Mouse (Mus musculus) heart, postnatal 0 days (tissue): Measurements from ENCODE around the gene BC017158. TPM values are rescaled to one million over a fixed set of nuclear protein-coding genes. Genes with fewer than 3 reads are reported as not detected.
A peak's percentile ranks its signal among the peaks of the same experiment; 100 is the strongest.

Experiments used
- ATAC-seq: fragments of 200-750 bp; cut with Nextera tagmentation; 2 replicates; pipeline ENCODE4 v1.8.0; 2017; ENCODE audit warnings: low read depth, moderate number of reproducible peaks, moderate library complexity; ENCODE audit not compliant: insufficient read depth
- DNase-seq: peaks from one replicate; pipeline ENCODE4 v3.0.0-alpha.2; 2016; ENCODE audit warnings: low spot score
- H3K27ac ChIP-seq: fragments of 300-500 bp; sonication (generic); 2 replicates; pipeline ENCODE4 v1.5.1; 2014; ENCODE audit warnings: low read depth, mild to moderate bottlenecking
- H3K27me3 ChIP-seq: fragments of 300-500 bp; sonication (generic); 2 replicates; pipeline ENCODE4 v1.6.1; 2014; ENCODE audit warnings: low read length, mixed read lengths; ENCODE audit not compliant: control insufficient read depth, insufficient read depth
- H3K36me3 ChIP-seq: fragments of 300-500 bp; sonication (generic); replicated peaks from 2 replicates; pipeline ENCODE4 v1.6.1; 2014; ENCODE audit warnings: low read length, mixed read lengths; ENCODE audit not compliant: control insufficient read depth, insufficient read depth
- H3K4me1 ChIP-seq: fragments of 300-500 bp; sonication (generic); 2 replicates; pipeline ENCODE4 v1.6.1; 2014; ENCODE audit warnings: antibody characterized with exemption; ENCODE audit not compliant: control insufficient read depth, insufficient read depth
- H3K4me2 ChIP-seq: fragments of 300-500 bp; sonication (generic); 2 replicates; pipeline ENCODE4 v1.6.1; 2014; ENCODE audit warnings: low read depth, mild to moderate bottlenecking, low read length, moderate library complexity
- H3K4me3 ChIP-seq: fragments of 300-500 bp; sonication (generic); 2 replicates; pipeline ENCODE4 v1.5.1; 2014; ENCODE audit warnings: low read depth, low read length
- H3K9ac ChIP-seq: fragments of 300-500 bp; sonication (generic); replicated peaks from 2 replicates; pipeline ENCODE4 v1.6.1; 2014; ENCODE audit warnings: low read depth, low read length, mixed read lengths
- H3K9me3 ChIP-seq: fragments of 300-500 bp; sonication (generic); replicated peaks from 2 replicates; pipeline ENCODE4 v1.6.1; 2016; ENCODE audit warnings: low read length; ENCODE audit not compliant: control insufficient read depth
- CTCF ChIP-seq: IDR thresholded peaks from 2 replicates; pipeline ENCODE4 v1.5.1; 2016; ENCODE audit warnings: antibody characterized with exemption, control low read depth, low read depth
- EP300 ChIP-seq: IDR thresholded peaks from 2 replicates; pipeline ENCODE4 v1.6.1; 2016; ENCODE audit warnings: antibody characterized with exemption, low read depth
- WGBS: fragments of 180-500 bp; shearing (Covaris S2); extraction: QIAGEN DNeasy Blood & Tissue Kit; methylation state at CpG from one replicate; pipeline ENCODE4 v1.1.7; 2014; 5-methylcytosine and 5-hydroxymethylcytosine counted together
- polyA plus RNA-seq: library from polyadenylated mRNA; unstranded; fragments of >200 nt; fragmentation: Nextera tagmentation; extraction: Ambion mirVana; gene quantifications from 2 replicates; pipeline ENCODE4 v1.2.1, GENCODE M21; 2015
- total RNA-seq: library from RNA; depleted of rRNA; stranded (reverse); fragments of >200 nt; gene quantifications from 2 replicates; pipeline ENCODE4 v1.2.3, GENCODE M21; 2014; ENCODE audit warnings: low replicate concordance

Gene BC017158
- total and polyA plus RNA-seq, 2 experiments from 2014 or later, result 5.8 to 22.4 TPM

DNA sequence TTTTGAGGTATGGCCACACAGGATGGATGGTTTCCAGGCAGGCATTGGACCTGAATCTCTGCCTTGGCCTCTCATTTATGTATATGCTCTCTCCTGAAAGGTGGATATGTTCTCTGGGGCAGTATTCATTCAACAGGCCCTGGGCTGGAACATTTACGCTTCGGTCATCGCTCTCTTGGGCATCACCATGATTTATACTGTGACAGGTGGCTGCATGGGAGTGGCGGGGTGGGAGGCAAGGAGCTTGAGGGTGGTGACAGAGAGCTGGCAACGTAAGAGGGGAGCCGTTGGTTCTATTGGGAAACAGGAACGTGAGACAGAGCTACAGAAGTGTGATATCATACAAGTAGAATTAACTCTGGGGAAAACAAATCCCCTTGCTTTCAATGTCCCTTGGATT, 30.2 kb downstream of the BC017158 start:
- WGBS, result 66% methylated on average over 7 of the region's 7 CpGs

DNA sequence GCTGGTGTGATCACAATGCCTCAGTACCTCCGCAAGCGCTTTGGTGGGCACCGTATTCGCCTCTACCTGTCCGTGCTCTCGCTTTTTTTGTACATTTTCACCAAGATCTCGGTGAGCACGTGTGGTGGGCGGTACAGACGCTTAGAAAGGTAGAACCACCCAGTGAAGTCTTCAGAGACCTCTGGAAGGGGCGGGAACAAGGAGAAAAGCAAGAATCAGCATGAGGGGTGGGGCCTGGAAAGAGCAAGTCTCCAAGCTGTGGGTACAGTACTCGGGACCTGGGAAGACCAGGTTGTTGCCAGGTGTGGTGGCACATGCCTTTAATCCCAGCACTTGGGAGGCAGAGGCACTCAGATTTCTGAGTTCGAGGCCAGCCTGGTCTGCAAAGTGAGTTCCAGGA, 30.6 kb downstream of the BC017158 start:
- 57% methylated on average over 13 of the region's 13 CpGs for WGBS
- no peak for TF ChIP-seq CTCF
- no peak for TF ChIP-seq EP300
- Histone ChIP-seq H3K4me2 (no peak overlapping the region), H3K27ac (no peak overlapping the region), H3K4me3 (no peak overlapping the region), H3K9ac (no peak overlapping the region), H3K9me3 (no peaks in the 10 kb centered on the region), H3K27me3 (no peaks in the 10 kb centered on the region), H3K36me3 (peaks cover 8% of the 10 kb centered on the region), H3K4me1 (peaks cover 10% of the 10 kb centered on the region; the same call in 1 of the 2 replicates)
- no peak for ATAC-seq
- no peak for DNase-seq

More for the DNA sequence above, 30.2 kb downstream of the BC017158 start:
- Histone ChIP-seq H3K27ac (no peak overlapping the region), H3K4me1 (peaks cover 10% of the 10 kb centered on the region; the same call in 1 of the 2 replicates), H3K27me3 (no peaks in the 10 kb centered on the region), H3K4me2 (no peak overlapping the region), H3K36me3 (peaks cover 9% of the 10 kb centered on the region), H3K9me3 (no peaks in the 10 kb centered on the region), H3K4me3 (no peak overlapping the region), H3K9ac (no peak overlapping the region)
- no peak for ATAC-seq
- TF ChIP-seq CTCF (no peak), EP300 (no peak)
- no peak for DNase-seq

DNA sequence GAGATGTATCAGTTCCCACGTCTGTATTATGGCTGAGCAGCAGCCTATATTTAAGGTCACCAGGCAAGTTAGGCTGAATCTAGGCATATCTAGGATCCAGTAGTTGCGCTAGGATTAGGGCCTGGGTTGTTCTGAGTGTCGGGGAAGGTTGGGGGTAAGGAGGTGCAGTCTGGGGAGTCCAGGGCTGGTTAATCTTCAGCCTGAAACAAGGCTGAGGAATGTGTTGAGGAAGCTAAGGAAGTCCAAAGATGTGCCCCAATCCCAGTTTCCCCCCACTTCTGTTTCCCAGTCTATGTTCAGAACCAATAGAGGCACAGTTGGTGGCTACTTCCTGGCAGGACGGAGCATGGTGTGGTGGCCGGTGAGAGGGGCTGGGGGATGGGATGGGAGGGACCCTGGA, 31.9 kb downstream of the BC017158 start:
- no peak overlapping the region for H3K9ac ChIP-seq
- H3K27me3 ChIP-seq, result no peaks in the 10 kb centered on the region
- no peak for ATAC-seq
- no peaks in the 10 kb centered on the region for H3K36me3 ChIP-seq
- peaks cover 10% of the 10 kb centered on the region; the same call in 1 of the 2 replicates for H3K4me1 ChIP-seq
- H3K9me3 ChIP-seq, result no peaks in the 10 kb centered on the region
- H3K27ac ChIP-seq, result no peak overlapping the region
- DNase-seq, result no peak
- 76% methylated on average over 5 of the region's 5 CpGs for WGBS
- TF ChIP-seq CTCF (no peak), EP300 (no peak)
- no peak overlapping the region for H3K4me2 ChIP-seq
- H3K4me3 ChIP-seq, result no peak overlapping the region

DNA sequence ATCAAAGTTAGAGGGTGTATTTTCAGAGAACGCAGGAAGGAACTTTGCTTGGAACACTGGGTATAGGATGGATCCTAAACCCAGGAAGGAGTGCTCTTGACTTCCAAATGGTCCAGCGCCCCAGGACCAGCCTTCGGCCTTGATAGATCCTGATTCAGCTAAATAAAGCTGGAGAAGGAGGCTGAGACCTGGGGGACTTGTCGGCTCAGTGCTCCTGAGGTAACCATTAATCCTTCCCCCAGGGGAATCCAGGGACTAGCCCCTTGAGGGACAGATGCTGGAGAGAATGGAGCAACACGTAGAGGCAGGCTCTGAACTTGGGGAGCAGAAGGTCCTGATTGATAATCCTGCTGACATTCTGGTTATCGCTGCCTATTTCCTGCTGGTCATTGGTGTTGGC, 32.6 kb downstream of the BC017158 start, which contains the start of gene Slc5a2:
Gene Slc5a2, plus strand, starts transcription at position 247 of the 400 bp plus-strand sequence.
- Histone ChIP-seq H3K27ac (no peak within 1 kb of the TSS), H3K9ac (no peak within 1 kb of the TSS), H3K4me2 (no peak within 1 kb of the TSS), H3K27me3 (no peaks in the 10 kb centered on the region), H3K4me3 (no peak within 1 kb of the TSS), H3K9me3 (no peaks in the 10 kb centered on the region), H3K4me1 (peaks cover 4% of the 10 kb centered on the region; the same call in 1 of the 2 replicates), H3K36me3 (no peaks in the 10 kb centered on the region)
- WGBS, result 77% methylated on average over 6 of the region's 6 CpGs
- TF ChIP-seq EP300 (no peak), CTCF (no peak)
- DNase-seq (no peak), ATAC-seq (no peak)

DNA sequence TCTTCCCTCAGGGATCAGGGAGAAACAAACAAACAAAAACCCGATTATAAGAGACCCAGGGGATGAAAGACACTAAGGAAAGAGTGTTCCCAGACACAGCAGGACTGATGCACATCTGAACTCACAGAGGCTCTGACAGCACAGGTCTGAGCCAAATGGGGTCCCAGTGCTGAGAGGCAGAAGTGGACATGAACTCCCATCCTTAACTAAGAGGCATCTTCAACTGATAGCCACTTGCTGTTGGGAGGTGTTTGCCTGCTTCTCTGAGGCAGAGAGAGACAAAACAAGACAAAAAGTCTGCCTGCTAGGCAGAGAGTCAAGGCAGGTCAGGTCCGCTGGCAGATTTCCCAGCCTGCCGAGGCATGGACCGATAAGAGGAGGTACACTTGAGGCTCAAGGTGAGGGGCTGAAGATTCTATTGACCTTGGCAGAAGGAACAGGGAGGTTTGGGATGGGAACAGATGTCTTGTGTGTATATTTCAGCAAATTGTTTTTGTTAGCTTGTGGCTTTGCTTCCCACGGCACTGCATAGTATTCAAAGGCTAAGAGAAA, 41.1 kb downstream of the BC017158 start:
- Histone ChIP-seq H3K27me3 (no peaks in the 10 kb centered on the region), H3K27ac (peak overlapping the region; percentile 19), H3K9me3 (no peaks in the 10 kb centered on the region), H3K4me3 (no peak overlapping the region), H3K4me2 (0 out of 2 replicates have a peak overlapping the region, but pooled peaks have one; percentile 2), H3K36me3 (peaks cover 25% of the 10 kb centered on the region), H3K4me1 (peaks cover 17% of the 10 kb centered on the region; the same call in 1 of the 2 replicates), H3K9ac (no peak overlapping the region)
- 11% methylated on average over 5 of the region's 5 CpGs for WGBS
- TF ChIP-seq EP300, result no peak
- no peak for TF ChIP-seq CTCF
- DNase-seq (peak; percentile 58), ATAC-seq (peak; percentile 55; the same call in 1 of the 2 replicates)

DNA sequence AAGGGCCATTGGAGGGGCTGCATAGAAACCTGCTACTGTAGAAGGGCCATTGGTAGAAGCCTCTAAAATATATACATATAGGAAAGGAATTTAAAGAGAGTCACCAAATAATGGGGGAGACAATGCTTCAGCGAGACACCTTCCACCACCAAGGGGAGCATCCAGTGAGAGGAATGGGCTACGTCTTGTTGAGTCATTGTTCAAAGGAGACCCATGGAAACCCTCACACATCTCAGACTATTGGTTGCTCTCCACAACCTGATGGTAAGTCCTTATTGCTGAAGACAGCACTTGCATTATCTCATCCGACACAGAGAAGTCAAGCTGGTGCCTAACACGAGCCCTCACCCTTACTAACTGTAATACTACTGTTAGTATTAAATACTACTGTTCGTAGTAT, 42.2 kb downstream of the BC017158 start:
- ATAC-seq (no peak), DNase-seq (no peak)
- Histone ChIP-seq H3K9ac (no peak overlapping the region), H3K36me3 (peaks cover 33% of the 10 kb centered on the region), H3K4me2 (no peak overlapping the region), H3K9me3 (no peaks in the 10 kb centered on the region), H3K27me3 (no peaks in the 10 kb centered on the region), H3K4me1 (peaks cover 17% of the 10 kb centered on the region; the same call in 1 of the 2 replicates), H3K27ac (no peak overlapping the region), H3K4me3 (no peak overlapping the region)
- WGBS, result 81% methylated on average over 5 of the region's 5 CpGs
- TF ChIP-seq CTCF, result no peak
- TF ChIP-seq EP300, result no peak
